Mouse (Mus musculus) cerebellum, adult 2 months (tissue): ENCODE measurements around the gene Gm10354.
"Not testable (repeated sequence)": the region's sequence is repeated elsewhere in the genome, so short reads cannot be mapped to it uniquely, and the experiment has no call there.

ENCODE experiments used
- CTCF ChIP-seq: fragments of 200-500 bp; IDR thresholded peaks from 2 replicates; pipeline ENCODE4 v1.5.1; 2011; ENCODE audit warnings: low read depth, mild to moderate bottlenecking, control low read depth, low read length, moderate library complexity, borderline replicate concordance; ENCODE audit not compliant: insufficient read depth
- POLR2A ChIP-seq: fragments of 200-500 bp; IDR thresholded peaks from 2 replicates; pipeline ENCODE4 v1.6.1; 2011; ENCODE audit warnings: low read length, control low read depth, borderline replicate concordance; ENCODE audit not compliant: insufficient read depth

DNA sequence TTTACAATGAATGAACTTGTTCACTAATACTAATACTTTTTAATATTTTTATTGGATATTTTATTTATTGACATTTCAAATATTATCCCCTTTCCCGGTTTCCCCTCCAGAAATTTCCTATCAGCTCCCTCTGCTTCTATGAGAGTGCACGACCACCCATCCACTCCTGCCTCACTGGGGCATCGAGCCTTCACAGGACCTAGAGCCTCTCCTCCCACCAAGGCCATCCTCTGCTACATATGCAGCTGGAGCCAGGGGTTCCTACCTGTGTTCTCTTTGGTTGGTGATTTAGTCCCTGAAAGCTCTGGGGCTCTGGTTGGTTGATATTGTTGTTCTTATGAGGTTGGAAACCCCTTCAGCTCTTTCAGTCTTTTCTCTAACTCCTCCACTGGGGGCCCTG is 26.0 kb downstream of the Gm10354 start:
- not testable (repeated sequence) for TF ChIP-seq POLR2A, CTCF
